Mouse (Mus musculus) heart, adult 18-20 months (tissue): ENCODE measurements around the gene Nhsl1. TPM values are rescaled to one million over a fixed set of nuclear protein-coding genes. Genes with fewer than 3 reads are reported as not detected.

ENCODE experiments used
- DNase-seq, 2 experiments: peaks; one replicate each; pipeline ENCODE4 v3.0.0; 2021 to 2022; ENCODE audit warnings: mixed read lengths in 1 of 2
- total RNA-seq, 2 experiments: library from RNA; stranded (reverse); gene quantifications; 2 replicates each; pipeline ENCODE4 v1.2.3; 2021

Gene Nhsl1
- total RNA-seq, 2 experiments from 2014 or later = 15.1 to 17.2 TPM

- DNase-seq = no peak
Measured at GRCm38 (mm10) chr10:18347231-18347630, 28.4 kb downstream of the Nhsl1 start.

- DNase-seq = no peak
Measured at GRCm38 (mm10) chr10:18350781-18351180, 32.0 kb downstream of the Nhsl1 start.

- DNase-seq = no peak
Measured at GRCm38 (mm10) chr10:18352937-18353336, 34.2 kb downstream of the Nhsl1 start.

GRCm38 (mm10) chr10:18354103-18354502 is 35.3 kb downstream of the Nhsl1 start:
- DNase-seq = no peak

- no peak for DNase-seq
Measured at GRCm38 (mm10) chr10:18356461-18356860, 37.7 kb downstream of the Nhsl1 start.

- DNase-seq = no peak
Measured at GRCm38 (mm10) chr10:18357212-18357611, 38.4 kb downstream of the Nhsl1 start.

GRCm38 (mm10) chr10:18358461-18358860 is 39.7 kb downstream of the Nhsl1 start:
- DNase-seq = no peak

GRCm38 (mm10) chr10:18360175-18360574 is 41.4 kb downstream of the Nhsl1 start:
- DNase-seq = peak; percentile 12 to 26

GRCm38 (mm10) chr10:18365432-18365831 is 46.6 kb downstream of the Nhsl1 start:
- DNase-seq = no peak

- no peak for DNase-seq
Measured at GRCm38 (mm10) chr10:18366697-18367096, 47.9 kb downstream of the Nhsl1 start.

- no peak for DNase-seq
Measured at GRCm38 (mm10) chr10:18368111-18368510, 49.3 kb downstream of the Nhsl1 start.

- DNase-seq = no peak
Measured at GRCm38 (mm10) chr10:18370475-18371286, 51.9 kb downstream of the Nhsl1 start.

- DNase-seq = no peak
Measured at GRCm38 (mm10) chr10:18371866-18372265, 53.1 kb downstream of the Nhsl1 start.

GRCm38 (mm10) chr10:18375301-18375700 is 56.5 kb downstream of the Nhsl1 start:
- DNase-seq = no peak

- peak; percentile 12 to 24 for DNase-seq
Measured at GRCm38 (mm10) chr10:18384766-18385165, 66.0 kb downstream of the Nhsl1 start.

GRCm38 (mm10) chr10:18386224-18386623 is 67.4 kb downstream of the Nhsl1 start:
- DNase-seq = peak in 1 of 2 experiments; percentile 28

- DNase-seq = peak; percentile 65 to 66
Measured at GRCm38 (mm10) chr10:18388784-18389575, 70.2 kb downstream of the Nhsl1 start.

GRCm38 (mm10) chr10:18390004-18390403 is 71.2 kb downstream of the Nhsl1 start:
- peak in 1 of 2 experiments; percentile 18 for DNase-seq

GRCm38 (mm10) chr10:18391608-18392007 is 72.8 kb downstream of the Nhsl1 start:
- DNase-seq = peak; percentile 47 to 76

GRCm38 (mm10) chr10:18392268-18392667 is 73.5 kb downstream of the Nhsl1 start:
- no peak for DNase-seq

GRCm38 (mm10) chr10:18393740-18394139 is 75.0 kb downstream of the Nhsl1 start:
- DNase-seq = no peak

- no peak for DNase-seq
Measured at GRCm38 (mm10) chr10:18394270-18394669, 75.5 kb downstream of the Nhsl1 start.

GRCm38 (mm10) chr10:18400089-18400644 is 81.4 kb downstream of the Nhsl1 start:
- no peak for DNase-seq
